Mouse (Mus musculus): Measurements from ENCODE around the gene Sycp3. TPM values are rescaled to one million over a fixed set of nuclear protein-coding genes. Genes with fewer than 3 reads are reported as not detected.
"Not testable (repeated sequence)": the region's sequence is repeated elsewhere in the genome, so short reads cannot be mapped to it uniquely, and the experiment has no call there.

Gene Sycp3
- polyA plus RNA-seq (2017; shearing (Covaris generic)) = not detected

GRCm38 (mm10) chr10:88459502-88459992 is at the start of gene Sycp3:
Gene Sycp3, plus strand, starts transcription at chr10:88459569.
- no peak for ATAC-seq

GRCm38 (mm10) chr10:88409751-88410150 is 49.6 kb upstream of the Sycp3 start:
- no peak for ATAC-seq

GRCm38 (mm10) chr10:88412290-88412995 is 46.9 kb upstream of the Sycp3 start:
- no peak for ATAC-seq

- ATAC-seq = no peak
Observed at GRCm38 (mm10) chr10:88417686-88418085, 41.7 kb upstream of the Sycp3 start.

GRCm38 (mm10) chr10:88420141-88420541 is 39.2 kb upstream of the Sycp3 start:
- ATAC-seq = no peak

- ATAC-seq = peak; percentile 96
Observed at GRCm38 (mm10) chr10:88420655-88421435, 38.5 kb upstream of the Sycp3 start.

- peak; percentile 80 for ATAC-seq
Observed at GRCm38 (mm10) chr10:88426158-88426816, 33.1 kb upstream of the Sycp3 start.

- ATAC-seq = no peak
Observed at GRCm38 (mm10) chr10:88426896-88427295, 32.5 kb upstream of the Sycp3 start.

GRCm38 (mm10) chr10:88427998-88428397 is 31.4 kb upstream of the Sycp3 start:
- peak; percentile 53 for ATAC-seq

- ATAC-seq = no peak
Observed at GRCm38 (mm10) chr10:88441224-88441623, 18.1 kb upstream of the Sycp3 start.

GRCm38 (mm10) chr10:88451221-88451620 is 8.1 kb upstream of the Sycp3 start:
- ATAC-seq = no peak

- no peak for ATAC-seq
Observed at GRCm38 (mm10) chr10:88451990-88452389, 7.4 kb upstream of the Sycp3 start.

- ATAC-seq = no peak
Observed at GRCm38 (mm10) chr10:88457816-88458215, 1.6 kb upstream of the Sycp3 start.

GRCm38 (mm10) chr10:88460122-88460820 is 902 bp downstream of the Sycp3 start:
- ATAC-seq = no peak

GRCm38 (mm10) chr10:88482866-88483265 is 23.5 kb downstream of the Sycp3 start:
- ATAC-seq = not testable (repeated sequence)

GRCm38 (mm10) chr10:88488629-88489028 is 29.3 kb downstream of the Sycp3 start:
- ATAC-seq = no peak

- ATAC-seq = no peak
Observed at GRCm38 (mm10) chr10:88491632-88492031, 32.3 kb downstream of the Sycp3 start.

- ATAC-seq = no peak
Observed at GRCm38 (mm10) chr10:88492658-88493057, 33.3 kb downstream of the Sycp3 start.

- ATAC-seq = no peak
Observed at GRCm38 (mm10) chr10:88494959-88495587, 35.7 kb downstream of the Sycp3 start.

- ATAC-seq = no peak
Observed at GRCm38 (mm10) chr10:88496864-88497564, 37.6 kb downstream of the Sycp3 start.

GRCm38 (mm10) chr10:88499993-88500392 is 40.6 kb downstream of the Sycp3 start:
- no peak for ATAC-seq
